Mouse (Mus musculus) hematopoietic multipotent progenitor cell, adult 10-12 weeks (in vitro differentiated cells): ENCODE data around the gene Nyap1. TPM values are rescaled to one million over a fixed set of nuclear protein-coding genes. Genes with fewer than 3 reads are reported as not detected.

Experiments used
- polyA plus RNA-seq: library from polyadenylated mRNA; stranded (reverse); fragments of >175 nt; gene quantifications from 2 replicates; pipeline ENCODE4 v1.2.3, GENCODE M21; 2012; ENCODE audit warnings: low replicate concordance

Nyap1 gene
- 3.5 and 11.1 TPM in 2 replicates for polyA plus RNA-seq

DNA sequence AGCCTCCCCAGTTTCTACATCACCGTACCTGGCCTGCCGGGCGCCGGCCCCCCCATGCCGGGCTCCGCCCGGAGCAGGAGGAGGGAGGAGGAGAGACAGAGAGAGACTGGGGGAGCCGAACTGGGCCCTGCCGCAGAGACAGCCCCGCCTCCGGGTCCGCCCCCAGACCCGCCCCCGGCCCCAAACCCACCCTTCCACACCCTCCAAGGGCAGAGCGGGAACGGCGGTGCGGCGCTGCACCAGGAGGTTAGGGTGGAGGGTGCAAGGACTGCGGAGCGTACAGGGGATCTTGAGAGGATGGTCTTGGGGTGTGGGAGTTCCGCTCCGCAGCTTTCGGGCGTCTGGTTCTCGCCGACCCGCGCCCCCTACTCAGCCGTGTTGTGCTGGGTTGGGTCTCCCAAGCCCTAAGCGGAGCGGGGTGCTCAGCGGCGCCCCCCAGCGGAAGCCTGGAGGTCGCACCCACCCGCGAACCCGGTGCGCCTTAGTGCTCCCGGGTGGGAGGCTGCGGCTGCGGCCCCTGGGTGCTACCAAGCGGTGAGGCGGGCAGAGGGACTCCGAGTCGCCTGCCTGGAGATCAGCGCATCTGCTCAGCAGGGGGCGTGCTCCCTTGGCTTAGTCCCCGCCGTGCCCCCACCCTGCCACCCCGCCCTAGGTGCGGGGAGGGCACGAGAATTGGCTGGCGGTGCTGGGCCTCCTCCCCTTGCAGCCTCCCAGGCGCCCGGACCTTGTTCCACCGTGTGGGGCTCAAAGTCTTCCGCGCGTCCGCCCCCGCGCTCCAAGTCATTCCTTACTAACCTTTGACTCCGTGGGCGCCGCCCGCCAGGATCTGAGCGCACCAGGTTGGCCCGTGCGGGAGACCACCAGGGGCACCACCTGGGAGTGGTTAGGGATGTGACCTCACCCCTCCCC lies at the start of gene Nyap1:
TSS of gene Nyap1 (minus strand) at position 585 of the 909 bp plus-strand sequence.

DNA sequence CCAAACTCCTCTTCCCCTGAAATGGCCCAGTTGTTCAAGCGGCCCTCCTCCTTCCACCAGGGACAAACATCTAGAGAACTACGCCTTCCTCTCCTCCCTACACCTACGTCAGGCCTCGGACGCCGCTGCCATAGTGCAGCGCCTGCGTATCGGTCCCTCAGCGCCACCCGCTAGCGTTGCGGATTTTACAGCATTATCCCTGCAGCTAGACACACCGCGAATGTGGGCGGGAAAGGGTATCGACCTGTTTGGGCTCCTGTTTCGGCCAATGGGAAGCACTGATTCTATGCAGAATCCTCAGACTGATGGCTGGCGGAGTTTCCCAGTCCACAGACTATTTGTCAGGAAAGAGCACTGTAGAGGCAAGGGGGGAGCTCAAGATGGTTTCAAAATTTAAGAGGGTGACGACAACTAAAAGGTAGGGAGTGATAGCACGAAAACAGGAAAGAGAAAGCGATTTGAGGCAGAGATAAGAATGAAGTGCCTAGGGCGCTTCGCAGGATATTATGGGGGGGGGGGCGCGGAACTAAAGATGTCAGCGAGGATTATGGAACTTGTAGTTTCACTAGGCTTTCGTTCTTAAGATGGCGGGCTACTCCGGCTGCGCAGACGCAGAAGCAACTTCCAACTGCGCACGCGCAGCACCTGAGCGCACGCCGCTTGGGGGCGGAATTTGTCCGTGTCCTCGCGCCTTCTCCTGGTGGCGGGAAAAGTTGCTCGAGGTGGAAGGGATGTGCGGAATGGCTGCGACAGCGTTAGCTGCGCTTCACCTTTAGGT lies 45.9 kb upstream of the Nyap1 start, which contains the start of the genes Mepce and Zcwpw1:
TSS of gene Mepce (minus strand) at position 505 of the 778 bp plus-strand sequence.
TSS of gene Zcwpw1 (plus strand) at position 648 of the 778 bp plus-strand sequence.

DNA sequence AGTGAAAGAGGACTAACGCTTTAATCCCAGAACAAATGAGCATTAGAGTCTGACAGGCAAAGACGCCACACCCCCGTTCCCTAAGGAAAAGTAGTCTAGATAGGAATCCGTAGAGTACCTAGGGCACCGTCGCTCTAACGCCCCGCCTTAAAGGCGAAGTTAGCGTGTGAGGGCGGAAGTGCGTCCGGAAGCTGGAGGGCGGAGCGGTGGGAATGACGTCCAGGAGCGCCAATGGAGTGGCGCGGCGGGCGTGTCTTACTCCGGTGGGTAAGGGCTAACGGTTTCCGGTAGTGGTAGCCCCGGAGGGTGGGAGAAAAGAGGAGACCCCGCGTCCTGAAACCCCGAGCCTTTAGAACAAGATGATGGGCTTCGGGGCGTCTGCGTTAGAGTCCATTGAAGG lies 37.2 kb upstream of the Nyap1 start, which contains the start of gene Ppp1r35:
TSS of gene Ppp1r35 (plus strand) at position 215 of the 400 bp plus-strand sequence.

DNA sequence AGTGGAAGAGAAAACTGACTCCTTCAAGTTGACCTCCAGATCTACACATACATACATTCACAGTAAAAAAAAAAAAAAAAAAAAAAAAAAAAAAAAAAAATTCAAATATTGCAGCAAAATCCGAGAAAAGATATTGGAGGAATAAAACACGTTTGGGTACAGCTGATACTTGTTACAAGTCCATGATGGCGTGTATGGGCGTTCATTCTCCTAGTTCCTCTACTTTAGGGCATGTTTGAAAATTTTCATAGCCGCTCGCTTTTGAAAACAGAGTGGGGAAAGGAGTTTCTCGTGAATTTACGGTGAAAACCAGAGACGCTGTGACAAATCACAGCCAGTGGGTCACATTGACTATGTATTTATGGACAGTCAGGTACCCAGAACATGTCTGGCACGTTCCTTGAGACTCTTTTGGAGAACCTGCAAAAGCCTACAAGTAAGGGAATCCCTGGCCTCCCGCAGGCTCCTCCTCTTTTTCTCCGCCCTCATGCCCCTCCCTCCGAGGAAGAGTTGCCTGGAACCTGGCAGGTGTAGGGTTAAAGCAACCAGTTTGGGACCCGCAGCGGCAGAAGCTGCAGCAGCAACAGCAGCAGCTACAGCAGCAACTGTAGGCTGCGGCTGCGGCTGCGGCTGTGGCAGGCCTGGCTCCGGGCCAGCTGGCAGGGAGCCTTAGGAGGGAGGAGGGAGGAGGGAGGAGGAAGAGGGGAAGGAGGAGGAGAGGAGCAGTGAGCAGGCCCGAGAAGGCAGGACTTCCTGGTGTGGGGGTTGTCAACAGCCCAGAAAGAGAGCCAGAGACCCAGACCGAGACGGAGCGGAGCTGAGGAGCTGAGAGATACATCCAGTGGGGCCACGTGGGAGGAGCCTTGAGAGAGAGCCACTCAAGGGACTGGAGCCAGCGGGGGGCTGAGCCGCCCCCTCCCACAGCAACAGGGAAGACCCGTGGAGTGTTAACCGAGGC lies 4.1 kb upstream of the Nyap1 start, which contains the start of gene Tsc22d4:
TSS of gene Tsc22d4 (plus strand) at position 517 of the 958 bp plus-strand sequence.

DNA sequence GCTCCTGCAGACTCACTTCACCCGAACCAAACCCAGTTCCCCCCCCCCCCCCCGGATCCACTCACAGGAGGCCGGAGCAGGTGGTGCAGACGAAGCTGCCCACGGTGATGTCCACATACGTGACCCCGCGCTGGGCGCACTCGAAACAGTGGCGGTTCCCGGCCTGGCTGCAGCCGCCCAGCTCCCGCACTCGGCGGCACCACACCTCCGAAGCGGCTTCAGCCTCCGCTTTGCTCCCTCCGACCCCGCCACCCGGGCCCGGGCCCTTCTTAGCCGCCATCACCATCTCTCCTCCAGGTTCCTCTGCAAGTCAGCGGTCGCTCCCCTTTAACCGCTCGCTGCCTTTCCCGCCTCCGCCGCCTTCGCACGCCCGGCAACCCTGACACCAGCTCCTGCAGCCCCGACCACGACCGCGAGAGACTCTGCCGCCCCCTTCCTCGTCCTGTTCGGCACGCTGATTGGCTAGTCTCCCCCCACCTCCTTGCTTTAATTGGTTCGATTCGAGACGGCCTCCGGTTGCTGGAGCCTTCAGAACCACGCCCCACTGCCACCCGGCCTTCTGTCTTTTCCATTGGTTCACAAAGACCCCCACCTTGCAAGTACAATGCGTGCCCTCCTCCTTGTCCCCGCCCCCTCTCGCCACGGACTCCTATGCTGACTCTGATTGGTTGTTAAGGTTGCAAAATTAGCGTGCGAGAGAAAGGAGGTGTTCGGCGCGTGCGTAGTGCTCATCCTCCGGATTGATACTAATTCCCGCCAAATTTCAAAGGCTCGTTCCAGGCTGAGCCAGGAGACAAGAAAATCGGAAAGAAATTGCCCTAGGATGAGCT lies 56.9 kb downstream of the Nyap1 start, which contains the start of gene Agfg2:
TSS of gene Agfg2 (minus strand) at position 433 of the 830 bp plus-strand sequence.

Other genes starting within 250 kb of the Nyap1 start
- 22.2 and 55.1 TPM in 2 replicates for gene Pop7, start 239.1 kb downstream of the Nyap1 start, polyA plus RNA-seq
- 93.0 and 157 TPM in 2 replicates for gene Gigyf1, start 223.1 kb downstream of the Nyap1 start, polyA plus RNA-seq
- not detected in 2 replicates for gene Epo, start 208.4 kb downstream of the Nyap1 start, polyA plus RNA-seq
- 466 and 724 TPM in 2 replicates for gene Gnb2, start 208.1 kb downstream of the Nyap1 start, polyA plus RNA-seq
- not detected in 2 replicates for gene Actl6b, start 188.1 kb downstream of the Nyap1 start, polyA plus RNA-seq
- gene Tfr2, start 171.8 kb downstream of the Nyap1 start, polyA plus RNA-seq, result 2.0 and 13.3 TPM in 2 replicates
- 343 and 978 TPM in 2 replicates for gene Mospd3, start 140.5 kb downstream of the Nyap1 start, polyA plus RNA-seq
- gene Pcolce, start 127.8 kb downstream of the Nyap1 start, polyA plus RNA-seq, result 2.0 and 8.5 TPM in 2 replicates
- 0.09 and 0.20 TPM in 2 replicates for gene Fbxo24, start 112.6 kb downstream of the Nyap1 start, polyA plus RNA-seq
- gene Lrch4, start 112.5 kb downstream of the Nyap1 start, polyA plus RNA-seq, result 391 and 723 TPM in 2 replicates
- gene Gm20605, start 112.4 kb downstream of the Nyap1 start, polyA plus RNA-seq, result 44.7 and 56.6 TPM in 2 replicates
- 167 and 231 TPM in 2 replicates for gene Sap25, start 100.3 kb downstream of the Nyap1 start, polyA plus RNA-seq
- 0.17 and 0.21 TPM in 2 replicates for gene Irs3, start 95.9 kb downstream of the Nyap1 start, polyA plus RNA-seq
- gene Agfg2, start 56.9 kb downstream of the Nyap1 start, polyA plus RNA-seq, result 41.0 and 59.6 TPM in 2 replicates
- 642 and 1,190 TPM in 2 replicates for gene Tsc22d4, start 4.1 kb upstream of the Nyap1 start, polyA plus RNA-seq
- gene Ppp1r35, start 37.2 kb upstream of the Nyap1 start, polyA plus RNA-seq, result 82.7 and 175 TPM in 2 replicates
- gene Mepce, start 46.0 kb upstream of the Nyap1 start, polyA plus RNA-seq, result 168 and 453 TPM in 2 replicates
- gene Zcwpw1, start 46.2 kb upstream of the Nyap1 start, polyA plus RNA-seq, result 2.2 and 5.2 TPM in 2 replicates
- gene Pilra, start 94.7 kb upstream of the Nyap1 start, polyA plus RNA-seq, result 6.6 and 11.0 TPM in 2 replicates
- gene Pilrb1, start 116.5 kb upstream of the Nyap1 start, polyA plus RNA-seq, result 6.6 and 9.2 TPM in 2 replicates
- 6.4 and 10.8 TPM in 2 replicates for gene Pilrb2, start 130.2 kb upstream of the Nyap1 start, polyA plus RNA-seq
- gene Cyp3a13, start 180.0 kb upstream of the Nyap1 start, polyA plus RNA-seq, result not detected in 2 replicates
- not detected in 2 replicates for gene Gjc3, start 221.5 kb upstream of the Nyap1 start, polyA plus RNA-seq
- gene Azgp1, start 239.9 kb upstream of the Nyap1 start, polyA plus RNA-seq, result not detected in 2 replicates